Mouse (Mus musculus) erythroblast, embryonic 14.5 days (primary cell): Measurements from ENCODE around the gene Ubr4.

Experiments used
- GATA1 ChIP-seq: IDR thresholded peaks from 2 replicates; pipeline ENCODE4 v1.6.1; 2012; ENCODE audit warnings: low read length, inconsistent platforms, mixed read lengths
- TAL1 ChIP-seq: IDR thresholded peaks from 3 replicates; pipeline ENCODE4 v1.6.1; 2012; ENCODE audit warnings: low read length, inconsistent platforms, mixed read lengths

GRCm38 (mm10) chr4:139512985-139513384 is 160.6 kb downstream of the Ubr4 start:
- TF ChIP-seq TAL1 (no peak), GATA1 (no peak)
